Mouse (Mus musculus): Measurements from ENCODE around the gene Fam19a3. TPM values are rescaled to one million over a fixed set of nuclear protein-coding genes. Genes with fewer than 3 reads are reported as not detected.

Fam19a3 gene
- polyA plus RNA-seq, 1 experiment from 2014 or later: not detected

GRCm38 (mm10) chr3:104734654-104735053, 47.0 kb downstream of the Fam19a3 start:
- H3K36me3 ChIP-seq (replicated peaks): no peaks in the 10 kb centered on the region
- H3K27me3 ChIP-seq (ENCODE audit: poor library complexity, severe bottlenecking): no peaks in the 10 kb centered on the region
- 0 out of 2 replicates have a peak, but pooled peaks cover 7% of the 10 kb centered on the region for H3K4me1 ChIP-seq
- H3K4me3 ChIP-seq: no peak overlapping the region
- no peaks in the 10 kb centered on the region for H3K9me3 ChIP-seq
- no peak for DNase-seq (ENCODE audit: extremely low spot score, low spot score)
- WGBS: 69% methylated on average over 7 of the region's 7 CpGs
- no peak overlapping the region for H3K27ac ChIP-seq

- Histone ChIP-seq H3K27me3 (ENCODE audit: poor library complexity, severe bottlenecking) (no peaks in the 10 kb centered on the region), H3K27ac (no peak overlapping the region), H3K36me3 (replicated peaks) (no peaks in the 10 kb centered on the region), H3K9me3 (no peaks in the 10 kb centered on the region), H3K4me1 (0 out of 2 replicates have a peak, but pooled peaks cover 7% of the 10 kb centered on the region), H3K4me3 (no peak overlapping the region)
- DNase-seq (ENCODE audit: extremely low spot score, low spot score): no peak
- WGBS: 55% methylated on average over 3 of the region's 3 CpGs
These were observed 48.7 kb downstream of the Fam19a3 start for GRCm38 (mm10) chr3:104732907-104733306.

GRCm38 (mm10) chr3:104729270-104729839, 52.3 kb downstream of the Fam19a3 start:
- H3K27ac ChIP-seq: no peak overlapping the region
- no peak for DNase-seq (ENCODE audit: extremely low spot score, low spot score)
- H3K27me3 ChIP-seq (ENCODE audit: poor library complexity, severe bottlenecking): no peaks in the 10 kb centered on the region
- H3K36me3 ChIP-seq (replicated peaks): no peaks in the 10 kb centered on the region
- peaks cover 3% of the 10 kb centered on the region; the same call in 1 of the 2 replicates for H3K9me3 ChIP-seq
- no peak overlapping the region for H3K4me3 ChIP-seq
- WGBS: 86% methylated on average over 6 of the region's 6 CpGs
- H3K4me1 ChIP-seq: 0 out of 2 replicates have a peak, but pooled peaks cover 7% of the 10 kb centered on the region

Other genes starting within 250 kb of the Fam19a3 start
- gene Slc16a1, start 143.2 kb downstream of the Fam19a3 start, polyA plus RNA-seq (2016; fragmentation: Nextera tagmentation; extraction: Ambion mirVana): 57.3 and 60.0 TPM in 2 replicates
- gene Ppm1j, start 784 bp downstream of the Fam19a3 start, polyA plus RNA-seq (2016; fragmentation: Nextera tagmentation; extraction: Ambion mirVana): 1.4 and 1.6 TPM in 2 replicates
- 84.9 and 90.1 TPM in 2 replicates for gene Rhoc, start 6.5 kb upstream of the Fam19a3 start, polyA plus RNA-seq (2016; fragmentation: Nextera tagmentation; extraction: Ambion mirVana)
- 16.8 and 19.5 TPM in 2 replicates for gene Mov10, start 36.7 kb upstream of the Fam19a3 start, polyA plus RNA-seq (2016; fragmentation: Nextera tagmentation; extraction: Ambion mirVana)
- 30.0 and 33.7 TPM in 2 replicates for gene St7l, start 82.2 kb upstream of the Fam19a3 start, polyA plus RNA-seq (2016; fragmentation: Nextera tagmentation; extraction: Ambion mirVana)
- 206 and 214 TPM in 2 replicates for gene Capza1, start 82.7 kb upstream of the Fam19a3 start, polyA plus RNA-seq (2016; fragmentation: Nextera tagmentation; extraction: Ambion mirVana)
- gene Wnt2b, start 180.1 kb upstream of the Fam19a3 start, polyA plus RNA-seq (2016; fragmentation: Nextera tagmentation; extraction: Ambion mirVana): 0.58 and 0.68 TPM in 2 replicates

Measured in forebrain, embryonic 10.5 days (tissue).